ENCODE assay signal across 23 mouse cellular contexts in the genomic region with DNA sequence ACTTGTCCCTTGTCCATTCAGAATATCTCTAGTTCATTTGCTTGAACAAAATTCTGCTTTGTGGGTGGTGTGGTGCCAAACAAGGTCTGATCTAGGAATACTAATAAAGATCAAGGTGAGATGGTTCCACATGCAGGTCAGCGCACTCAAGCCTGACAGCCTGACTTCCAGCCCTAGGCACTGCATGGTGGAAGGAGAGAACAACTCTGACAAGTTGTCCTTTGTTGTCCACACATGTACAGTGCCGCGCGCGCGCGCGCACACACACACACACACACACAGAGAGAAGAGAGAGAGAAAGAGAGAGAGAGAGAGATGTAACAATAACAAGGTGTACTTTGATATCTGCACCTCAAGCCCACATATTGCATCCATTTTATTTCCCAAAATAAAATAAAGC.
"Had no signal": no experiment of that assay in that cellular context is flagged by ENCODE, and none has a peak within 500 bp of the region (broad histone marks: within the 10 kb centered on the region; RNA-seq: fewer than 3 reads in every experiment).

No protein-coding gene starts in this region.

- H3K27me3 ChIP-seq: heart, embryonic 13.5 days; heart, embryonic 15.5 days; hindbrain, embryonic 15.5 days; kidney, embryonic 15.5 days; limb, embryonic 13.5 days; limb, embryonic 15.5 days had no signal

- H3K36me3 ChIP-seq: heart, embryonic 13.5 days; heart, embryonic 15.5 days; hindbrain, embryonic 15.5 days; kidney, embryonic 15.5 days; limb, embryonic 13.5 days; limb, embryonic 15.5 days had no signal

- ATAC-seq: hindbrain, postnatal 0 days; intestine, embryonic 16.5 days had no signal

- H3K4me2 ChIP-seq: heart, embryonic 11.5 days; heart, embryonic 13.5 days; heart, embryonic 15.5 days; hindbrain, embryonic 15.5 days; kidney, embryonic 15.5 days; limb, embryonic 13.5 days; limb, embryonic 15.5 days had no signal

- H3K4me3 ChIP-seq: heart, adult 2 months; heart, embryonic 13.5 days; heart, embryonic 15.5 days; hindbrain, embryonic 15.5 days; kidney, embryonic 15.5 days; limb, embryonic 13.5 days; limb, embryonic 15.5 days had no signal

- H3K4me1 ChIP-seq: heart, embryonic 13.5 days; heart, embryonic 15.5 days; hindbrain, embryonic 15.5 days; kidney, embryonic 15.5 days; limb, embryonic 15.5 days had no signal

- H3K27ac ChIP-seq: heart, adult 2 months; heart, embryonic 13.5 days; heart, embryonic 15.5 days; hindbrain, embryonic 15.5 days; hindbrain, postnatal 0 days; kidney, embryonic 15.5 days; kidney, postnatal 0 days; limb, embryonic 13.5 days; limb, embryonic 15.5 days had no signal

- H3K9ac ChIP-seq: forebrain, postnatal 0 days; heart, embryonic 13.5 days; heart, embryonic 15.5 days; hindbrain, embryonic 15.5 days; kidney, embryonic 15.5 days; limb, embryonic 13.5 days; limb, embryonic 15.5 days had no signal

- DNase-seq: forebrain, postnatal 0 days; gastrocnemius, postnatal 14 days; gastrocnemius, postnatal 36 days; heart, adult 11 months; heart, adult 2 months; heart, postnatal 14 days; heart, postnatal 36 days; kidney, adult 11 months; kidney, adult 8-10 months; kidney, postnatal 14 days; layer of hippocampus, adult 9-11 months; layer of hippocampus, postnatal 36 days; left cerebral cortex, postnatal 4 days had no signal

- H3K9me3 ChIP-seq: heart, embryonic 13.5 days; heart, embryonic 15.5 days; hindbrain, embryonic 15.5 days; kidney, embryonic 15.5 days; limb, embryonic 13.5 days; limb, embryonic 15.5 days had no signal
